10 mouse cellular contexts compared by ENCODE assay signal in the genomic region with DNA sequence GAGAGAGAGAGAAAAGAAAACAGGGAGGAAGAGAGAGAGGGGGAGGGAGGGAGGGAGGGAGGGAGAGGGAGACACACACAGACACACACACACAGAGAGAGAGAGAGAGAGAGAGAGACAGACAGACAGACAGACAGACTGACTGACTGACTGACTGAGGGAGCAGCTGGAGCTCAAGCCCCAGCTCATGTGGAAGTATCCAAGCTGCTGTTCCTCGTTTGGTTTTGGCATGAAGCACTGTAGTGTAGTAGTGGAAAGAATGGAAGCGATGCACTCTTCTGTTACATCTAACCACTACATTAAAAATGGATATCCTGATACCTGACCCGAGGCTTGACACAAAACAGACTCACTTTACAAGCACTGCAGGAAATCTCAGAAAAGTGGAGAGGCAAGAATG. TPM values are rescaled to one million over a fixed set of nuclear protein-coding genes. Genes with fewer than 3 reads are reported as not detected.
DNase-seq lines count a peak whose midpoint lies in the region; ATAC-seq and TF ChIP-seq lines count a peak whose summit lies in the region.
"Had no signal": no experiment of that assay in that cellular context is flagged by ENCODE, and none has a peak within 500 bp of the region (broad histone marks: within the 10 kb centered on the region; RNA-seq: fewer than 3 reads in every experiment).

No protein-coding gene starts in this region.

- TF ChIP-seq CTCF in gastrocnemius, adult 2 months (IDR thresholded peaks at IDR 0.05), result no peak

- intact Hi-C loops in gastrocnemius, adult 2 months (cut with DNase I), result no loop called here
- intact Hi-C loops in gastrocnemius, postnatal 36 days (cut with DNase I), result no loop called here

- DNase-seq in gastrocnemius, adult 2 months, result no peak
- DNase-seq in gastrocnemius, postnatal 36 days, result no peak
- no peak for DNase-seq in lung, postnatal 25 days (ENCODE audit: low spot score)
- DNase-seq in intestine, embryonic 14.5 days (ENCODE audit: low spot score), result no peak
- peak; percentile 5 for DNase-seq in yolk sac, embryonic 10.5 days (ENCODE audit: low spot score)
- no peak for DNase-seq in frontal cortex, postnatal 10 days (ENCODE audit: low spot score in 2 of 2)
- DNase-seq: liver, embryonic 13.5 days had no signal

- H3K36me3 ChIP-seq in lung, embryonic 16.5 days (ENCODE audit: control insufficient read depth, insufficient read depth, low read length), result no peaks in the 10 kb centered on the region
- no peaks in the 10 kb centered on the region for H3K36me3 ChIP-seq in intestine, embryonic 14.5 days (ENCODE audit: control insufficient read depth, insufficient read depth, low read length)
- no peaks in the 10 kb centered on the region for H3K36me3 ChIP-seq in midbrain, embryonic 13.5 days
- H3K36me3 ChIP-seq: liver, embryonic 13.5 days had no signal

- 44% methylated on average over 3 of the region's 3 CpGs for WGBS in lung, embryonic 16.5 days
- 24% methylated on average over 3 of the region's 3 CpGs for WGBS in intestine, embryonic 14.5 days
- WGBS in midbrain, embryonic 13.5 days, result 80% methylated on average over 3 of the region's 3 CpGs

- no peak for ATAC-seq in lung, embryonic 16.5 days (ENCODE audit: low read depth)
- peak; percentile 89 for ATAC-seq in intestine, embryonic 14.5 days (replicated peaks; ENCODE audit: low FRiP score, low TSS enrichment, low read depth)
- no peak for ATAC-seq in midbrain, embryonic 13.5 days

- H3K4me1 ChIP-seq in lung, embryonic 16.5 days (replicated peaks; ENCODE audit: control insufficient read depth, insufficient read depth, low read length), result no peaks in the 10 kb centered on the region
- H3K4me1 ChIP-seq in intestine, embryonic 14.5 days (replicated peaks; ENCODE audit: control insufficient read depth, insufficient read depth, low read length), result peaks cover 5% of the 10 kb centered on the region; the same call in 1 of the 2 replicates
- no peaks in the 10 kb centered on the region for H3K4me1 ChIP-seq in midbrain, embryonic 13.5 days (replicated peaks)
- H3K4me1 ChIP-seq: liver, embryonic 13.5 days had no signal

- no peaks in the 10 kb centered on the region for H3K9me3 ChIP-seq in lung, embryonic 16.5 days (ENCODE audit: control insufficient read depth, low read length)
- H3K9me3 ChIP-seq in intestine, embryonic 14.5 days (ENCODE audit: control insufficient read depth, low read length), result no peaks in the 10 kb centered on the region
- no peaks in the 10 kb centered on the region for H3K9me3 ChIP-seq in midbrain, embryonic 13.5 days
- H3K9me3 ChIP-seq: liver, embryonic 13.5 days had no signal

- peak overlapping the region; percentile 82 for H3K27ac ChIP-seq in gastrocnemius, adult 2 months
- peak overlapping the region; percentile 15; the same call in 1 of the 2 replicates for H3K27ac ChIP-seq in lung, embryonic 16.5 days (ENCODE audit: low read length)
- peak overlapping the region; percentile 87 for H3K27ac ChIP-seq in intestine, embryonic 14.5 days (ENCODE audit: low read depth)
- no peak overlapping the region for H3K27ac ChIP-seq in midbrain, embryonic 13.5 days
- H3K27ac ChIP-seq: liver, embryonic 13.5 days had no signal

- no peak overlapping the region for H3K9ac ChIP-seq in lung, embryonic 16.5 days (ENCODE audit: low read length)
- H3K9ac ChIP-seq in intestine, embryonic 14.5 days (ENCODE audit: low read length), result no peak overlapping the region
- H3K9ac ChIP-seq in midbrain, embryonic 13.5 days (replicated peaks), result no peak overlapping the region
- H3K9ac ChIP-seq: liver, embryonic 13.5 days had no signal

- H3K4me2 ChIP-seq in lung, embryonic 16.5 days (ENCODE audit: low read depth, low read length), result no peak overlapping the region
- peak overlapping the region; percentile 21 for H3K4me2 ChIP-seq in intestine, embryonic 14.5 days (ENCODE audit: low read length)
- no peak overlapping the region for H3K4me2 ChIP-seq in midbrain, embryonic 13.5 days (replicated peaks)
- H3K4me2 ChIP-seq: liver, embryonic 13.5 days had no signal

- no peaks in the 10 kb centered on the region for H3K27me3 ChIP-seq in lung, embryonic 16.5 days (ENCODE audit: control insufficient read depth, insufficient read depth, low read depth, low read length)
- H3K27me3 ChIP-seq in intestine, embryonic 14.5 days (replicated peaks; ENCODE audit: control insufficient read depth, insufficient read depth, low read length), result no peaks in the 10 kb centered on the region
- no peaks in the 10 kb centered on the region for H3K27me3 ChIP-seq in midbrain, embryonic 13.5 days
- H3K27me3 ChIP-seq: liver, embryonic 13.5 days had no signal

- peak overlapping the region; percentile 60 for H3K4me3 ChIP-seq in gastrocnemius, adult 2 months
- H3K4me3 ChIP-seq in lung, embryonic 16.5 days (ENCODE audit: low read length), result no peak overlapping the region
- H3K4me3 ChIP-seq in intestine, embryonic 14.5 days (ENCODE audit: low read depth, low read length), result no peak overlapping the region
- no peak overlapping the region for H3K4me3 ChIP-seq in midbrain, embryonic 13.5 days (replicated peaks)
- H3K4me3 ChIP-seq: liver, embryonic 13.5 days had no signal

RNA-seq across cellular contexts. Expression of gene Aspn, which starts 1.4 kb away (rescaled TPM):
- 10 to 100 TPM; 13.0 to 19.6 TPM for total RNA-seq in gastrocnemius, adult 2 months (2021)
- 10 to 100 TPM; 18.0 to 20.4 TPM for total RNA-seq in gastrocnemius, postnatal 36 days (2021)
- polyA plus RNA-seq in lung, embryonic 16.5 days (2015; fragmentation: Nextera tagmentation; extraction: Ambion mirVana), result 49.3 and 51.7 TPM in 2 replicates
- polyA plus RNA-seq in intestine, embryonic 14.5 days (2014; fragmentation: Nextera tagmentation; extraction: Ambion mirVana), result 17.2 and 17.7 TPM in 2 replicates
- polyA plus RNA-seq in midbrain, embryonic 13.5 days (2015; fragmentation: Nextera tagmentation; extraction: Ambion mirVana), result 0.28 and 0.41 TPM in 2 replicates

RNA-seq across cellular contexts. Expression of gene Omd, which starts 36.6 kb away (rescaled TPM):
- total RNA-seq in gastrocnemius, adult 2 months (2021), result 1 to 10 TPM; 1.9 to 4.8 TPM
- total RNA-seq in gastrocnemius, postnatal 36 days (2021), result 1 to 10 TPM; 2.0 to 2.1 TPM
- 1.8 and 2.0 TPM in 2 replicates for polyA plus RNA-seq in lung, embryonic 16.5 days (2015; fragmentation: Nextera tagmentation; extraction: Ambion mirVana)
- polyA plus RNA-seq in intestine, embryonic 14.5 days (2014; fragmentation: Nextera tagmentation; extraction: Ambion mirVana), result 0.45 and 0.66 TPM in 2 replicates
- 0.40 and 0.43 TPM in 2 replicates for polyA plus RNA-seq in midbrain, embryonic 13.5 days (2015; fragmentation: Nextera tagmentation; extraction: Ambion mirVana)

RNA-seq across cellular contexts. Expression of gene Ecm2, which starts 41.0 kb away (rescaled TPM):
- total RNA-seq in gastrocnemius, adult 2 months (2021), result 10 to 100 TPM in 1 of 2 experiments, 1 to 10 TPM in 1; 8.0 to 15.0 TPM
- total RNA-seq in gastrocnemius, postnatal 36 days (2021), result 1 to 10 TPM; 7.7 to 9.5 TPM
- 1.9 and 2.3 TPM in 2 replicates for polyA plus RNA-seq in lung, embryonic 16.5 days (2015; fragmentation: Nextera tagmentation; extraction: Ambion mirVana)
- 0.38 and 0.95 TPM in 2 replicates for polyA plus RNA-seq in intestine, embryonic 14.5 days (2014; fragmentation: Nextera tagmentation; extraction: Ambion mirVana)
- polyA plus RNA-seq in midbrain, embryonic 13.5 days (2015; fragmentation: Nextera tagmentation; extraction: Ambion mirVana), result 1.8 and 2.1 TPM in 2 replicates

RNA-seq across cellular contexts. Expression of gene Tes3-ps, which starts 52.5 kb away (rescaled TPM):
- total RNA-seq in gastrocnemius, adult 2 months (2021), result 1 to 10 TPM; 1.7 to 2.4 TPM
- total RNA-seq in gastrocnemius, postnatal 36 days (2021), result 1 to 10 TPM; 1.3 to 2.0 TPM
- polyA plus RNA-seq in lung, embryonic 16.5 days (2015; fragmentation: Nextera tagmentation; extraction: Ambion mirVana), result 1.2 and 1.9 TPM in 2 replicates
- 0.55 and 1.0 TPM in 2 replicates for polyA plus RNA-seq in intestine, embryonic 14.5 days (2014; fragmentation: Nextera tagmentation; extraction: Ambion mirVana)
- 0.85 and 0.89 TPM in 2 replicates for polyA plus RNA-seq in midbrain, embryonic 13.5 days (2015; fragmentation: Nextera tagmentation; extraction: Ambion mirVana)
- polyA plus RNA-seq: gonadal fat pad, adult 2 months had no signal

Comparison
In these comparisons a context has a peak if more than half of its experiments do, and no peak if none do; other contexts are left out.
1. RNA of gene Aspn, which starts 1.4 kb away (polyA plus RNA-seq): 49.3 to 51.7 TPM in lung, embryonic 16.5 days and 17.2 to 17.7 TPM in intestine, embryonic 14.5 days; 0.28 to 0.41 TPM in midbrain, embryonic 13.5 days; every median in the first group is over 10 times any median in the second.